Mouse (Mus musculus) lung, postnatal 4 days (tissue): ENCODE results near the gene Exosc10.

ENCODE experiments used
- DNase-seq, 2 experiments: peaks; one replicate each; pipeline ENCODE4 v3.0.0; 2021

Exosc10 gene

GRCm38 (mm10) chr4:148558297-148559000, at the start of gene Exosc10:
Gene Exosc10 (plus strand): TSS chr4:148558429.
- DNase-seq, result peak; percentile 90 to 92

- no peak for DNase-seq
These were observed 48.7 kb upstream of the Exosc10 start for GRCm38 (mm10) chr4:148509450-148510084.

GRCm38 (mm10) chr4:148510691-148511090, 47.5 kb upstream of the Exosc10 start:
- no peak for DNase-seq

GRCm38 (mm10) chr4:148511334-148511733, 46.9 kb upstream of the Exosc10 start:
- DNase-seq, result no peak

- peak in 1 of 2 experiments; percentile 54 for DNase-seq
These were observed 45.1 kb upstream of the Exosc10 start for GRCm38 (mm10) chr4:148513021-148513559.

GRCm38 (mm10) chr4:148515313-148515712, 42.9 kb upstream of the Exosc10 start:
- peak in 1 of 2 experiments; percentile 12 for DNase-seq

GRCm38 (mm10) chr4:148517809-148518208, 40.4 kb upstream of the Exosc10 start:
- DNase-seq, result no peak

- DNase-seq, result no peak
These were observed 39.9 kb upstream of the Exosc10 start for GRCm38 (mm10) chr4:148518235-148518795.

- DNase-seq, result no peak
These were observed 34.7 kb upstream of the Exosc10 start for GRCm38 (mm10) chr4:148523538-148523937.

- no peak for DNase-seq
These were observed 30.9 kb upstream of the Exosc10 start for GRCm38 (mm10) chr4:148527158-148527910.

- DNase-seq, result no peak
These were observed 27.9 kb upstream of the Exosc10 start for GRCm38 (mm10) chr4:148530351-148530750.

GRCm38 (mm10) chr4:148530778-148531177, 27.5 kb upstream of the Exosc10 start:
- no peak for DNase-seq

- DNase-seq, result no peak
These were observed 26.9 kb upstream of the Exosc10 start for GRCm38 (mm10) chr4:148531341-148531740.

- DNase-seq, result no peak
These were observed 25.7 kb upstream of the Exosc10 start for GRCm38 (mm10) chr4:148532516-148532915.

- DNase-seq, result no peak
These were observed 24.5 kb upstream of the Exosc10 start for GRCm38 (mm10) chr4:148533613-148534328.

- no peak for DNase-seq
These were observed 22.4 kb upstream of the Exosc10 start for GRCm38 (mm10) chr4:148535876-148536275.

GRCm38 (mm10) chr4:148549106-148549505, 9.1 kb upstream of the Exosc10 start:
- no peak for DNase-seq

GRCm38 (mm10) chr4:148557766-148558165, 463 bp upstream of the Exosc10 start:
- DNase-seq, result no peak

GRCm38 (mm10) chr4:148562676-148563075, 4.4 kb downstream of the Exosc10 start:
- no peak for DNase-seq

- DNase-seq, result no peak
These were observed 5.4 kb downstream of the Exosc10 start for GRCm38 (mm10) chr4:148563595-148563994.

- DNase-seq, result no peak
These were observed 11.9 kb downstream of the Exosc10 start for GRCm38 (mm10) chr4:148570138-148570537.

GRCm38 (mm10) chr4:148570693-148571295, 12.6 kb downstream of the Exosc10 start:
- no peak for DNase-seq
